Mouse (Mus musculus): ENCODE data around the gene Ccdc160.

- TF ChIP-seq TAL1 (IDR thresholded peaks at IDR 0.05; ENCODE audit: low read length) (no peak), GATA1 (IDR thresholded peaks at IDR 0.05; ENCODE audit: low read length) (no peak)
Measured at GRCm38 (mm10) chrX:52759232-52759631, 31.8 kb upstream of the Ccdc160 start.

All from erythroblast, embryonic 14.5 days (primary cell).